Mouse (Mus musculus) forebrain, postnatal 0 days (tissue): ENCODE data around the gene Dclk1. TPM values are rescaled to one million over a fixed set of nuclear protein-coding genes. Genes with fewer than 3 reads are reported as not detected.

ENCODE experiments used
- ATAC-seq: fragments of 200-750 bp; cut with Nextera tagmentation; 2 replicates; pipeline ENCODE4 v1.8.0; 2017; ENCODE audit warnings: mild to moderate bottlenecking, moderate library complexity
- DNase-seq: peaks from one replicate; pipeline ENCODE4 v3.0.0-alpha.2; 2015
- H3K27ac ChIP-seq: fragments of 300-500 bp; sonication (generic); 2 replicates; pipeline ENCODE4 v1.5.1; 2014; ENCODE audit warnings: low read depth, mild to moderate bottlenecking, antibody characterized with exemption, low read length, moderate library complexity, mixed read lengths
- H3K27me3 ChIP-seq: fragments of 300-500 bp; sonication (generic); 2 replicates; pipeline ENCODE4 v1.6.1; 2014; ENCODE audit warnings: mild to moderate bottlenecking, low read length, mixed read lengths; ENCODE audit not compliant: insufficient read depth
- H3K36me3 ChIP-seq: fragments of 300-500 bp; sonication (generic); 2 replicates; pipeline ENCODE4 v1.6.1; 2014; ENCODE audit warnings: mild to moderate bottlenecking, moderate library complexity; ENCODE audit not compliant: insufficient read depth
- H3K4me1 ChIP-seq: fragments of 300-500 bp; sonication (generic); 2 replicates; pipeline ENCODE4 v1.6.1; 2014; ENCODE audit warnings: antibody characterized with exemption; ENCODE audit not compliant: insufficient read depth
- H3K4me2 ChIP-seq: fragments of 300-500 bp; sonication (generic); 2 replicates; pipeline ENCODE4 v1.6.1; 2014; ENCODE audit warnings: low read depth, mild to moderate bottlenecking, moderate library complexity
- H3K4me3 ChIP-seq: fragments of 300-500 bp; sonication (generic); 2 replicates; pipeline ENCODE4 v1.5.1; 2014; ENCODE audit warnings: low read depth, low read length, mixed read lengths
- H3K9ac ChIP-seq: fragments of 300-500 bp; sonication (generic); 2 replicates; pipeline ENCODE4 v1.6.1; 2014; ENCODE audit warnings: mild to moderate bottlenecking
- H3K9me3 ChIP-seq: fragments of 300-500 bp; sonication (generic); 2 replicates; pipeline ENCODE4 v1.6.1; 2016; ENCODE audit warnings: low read length
- CTCF ChIP-seq: sonication (generic); IDR thresholded peaks from 2 replicates; pipeline ENCODE4 v1.5.1; 2016; ENCODE audit warnings: antibody characterized with exemption, control low read depth, low read depth
- WGBS: fragments of 180-500 bp; shearing (Covaris S2); extraction: QIAGEN DNeasy Blood & Tissue Kit; methylation state at CpG from one replicate; pipeline ENCODE4 v1.1.7; 2014; 5-methylcytosine and 5-hydroxymethylcytosine counted together
- polyA plus RNA-seq: library from polyadenylated mRNA; unstranded; fragments of >200 nt; fragmentation: Nextera tagmentation; extraction: Ambion mirVana; gene quantifications from 2 replicates; pipeline ENCODE4 v1.2.1, GENCODE M21; 2015
- total RNA-seq: library from RNA; depleted of rRNA; stranded (reverse); fragments of >200 nt; gene quantifications from 2 replicates; pipeline ENCODE4 v1.2.3, GENCODE M21; 2014

The Dclk1 gene
- total and polyA plus RNA-seq, 2 experiments from 2014 or later, result 219 to 347 TPM

- DNase-seq, result no peak
- H3K9ac ChIP-seq, result no peak overlapping the region
- H3K9me3 ChIP-seq, result no peaks in the 10 kb centered on the region
- no peak overlapping the region for H3K27ac ChIP-seq
- peaks cover 37% of the 10 kb centered on the region for H3K36me3 ChIP-seq
- no peak overlapping the region for H3K4me2 ChIP-seq
- no peak overlapping the region for H3K4me3 ChIP-seq
- peaks cover 19% of the 10 kb centered on the region for H3K4me1 ChIP-seq
- 81% methylated on average over 2 of the region's 2 CpGs for WGBS
- ATAC-seq, result no peak
- TF ChIP-seq CTCF, result no peak
- no peaks in the 10 kb centered on the region for H3K27me3 ChIP-seq
These were observed 8.5 kb downstream of the Dclk1 start for GRCm38 (mm10) chr3:55250631-55251030.

DNA sequence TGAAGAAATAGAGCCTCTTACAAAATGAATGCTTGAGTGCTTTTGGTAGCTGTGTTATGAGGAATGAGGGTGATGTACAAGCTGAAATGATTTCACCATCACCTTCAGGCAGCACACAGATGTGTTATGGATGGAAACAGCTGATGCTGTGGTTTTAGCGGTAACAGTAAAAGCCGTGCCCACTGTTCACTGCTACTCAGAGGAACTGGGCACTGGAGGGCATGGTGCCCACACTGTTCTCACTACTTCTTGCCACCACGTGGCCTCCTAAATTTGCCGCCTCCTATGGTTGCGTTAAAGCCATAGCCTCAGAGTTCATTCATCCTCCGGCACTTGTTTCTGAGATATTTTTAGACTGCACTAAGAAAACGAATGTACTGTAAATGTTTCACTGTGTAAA, 18.0 kb downstream of the Dclk1 start:
- Histone ChIP-seq H3K9me3 (no peaks in the 10 kb centered on the region), H3K4me1 (0 out of 2 replicates have a peak, but pooled peaks cover 5% of the 10 kb centered on the region), H3K4me2 (no peak overlapping the region), H3K27ac (no peak overlapping the region), H3K4me3 (no peak overlapping the region), H3K9ac (no peak overlapping the region), H3K27me3 (no peaks in the 10 kb centered on the region), H3K36me3 (peaks cover 26% of the 10 kb centered on the region)
- TF ChIP-seq CTCF, result no peak
- WGBS, result 76% methylated on average over 7 of the region's 7 CpGs
- DNase-seq, result no peak
- no peak for ATAC-seq

DNA sequence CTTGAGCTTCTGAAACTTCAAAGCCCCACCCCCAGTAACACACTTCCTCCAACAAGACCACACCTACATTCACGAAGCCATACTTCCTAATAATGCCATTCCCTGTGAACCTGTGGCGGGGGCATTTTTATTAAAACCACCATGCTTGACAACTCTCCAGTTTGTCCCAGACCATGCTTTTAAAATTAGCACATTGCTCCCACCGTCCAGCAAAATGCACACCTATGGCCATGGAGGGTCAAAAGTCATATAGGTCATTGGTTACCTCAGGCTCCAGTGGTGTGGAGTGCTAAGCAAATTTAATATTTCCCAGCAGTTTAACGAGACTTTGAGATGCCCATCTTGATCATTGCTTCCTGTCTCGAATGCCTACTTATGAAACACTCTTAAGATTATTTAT, 23.9 kb downstream of the Dclk1 start:
- Histone ChIP-seq H3K4me3 (no peak overlapping the region), H3K4me2 (no peak overlapping the region), H3K36me3 (peaks cover 5% of the 10 kb centered on the region), H3K27me3 (no peaks in the 10 kb centered on the region), H3K9me3 (no peaks in the 10 kb centered on the region), H3K27ac (no peak overlapping the region), H3K9ac (no peak overlapping the region), H3K4me1 (no peaks in the 10 kb centered on the region)
- ATAC-seq (no peak), DNase-seq (no peak)
- no peak for TF ChIP-seq CTCF
- 92% methylated on average over 5 of the region's 5 CpGs for WGBS

DNA sequence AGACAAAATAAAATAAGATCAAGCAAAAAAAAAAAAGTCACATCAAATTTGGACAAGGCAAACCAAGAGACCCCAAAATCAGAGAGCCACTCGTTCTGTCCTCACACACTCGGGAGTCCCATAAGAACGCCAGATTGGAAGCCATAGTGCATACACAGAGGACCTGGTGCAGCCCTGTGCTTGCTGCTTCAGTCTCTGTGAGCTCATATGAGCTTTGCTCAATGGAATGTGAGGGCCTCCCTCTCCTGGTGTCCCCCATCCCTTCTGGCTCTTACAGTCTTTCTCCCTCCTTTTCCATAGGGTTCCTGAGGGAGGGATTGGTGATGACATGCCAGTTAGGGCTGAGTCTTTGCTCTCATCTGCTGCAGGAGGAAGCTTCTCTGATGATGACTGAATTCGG, 27.6 kb downstream of the Dclk1 start:
- Histone ChIP-seq H3K4me1 (no peaks in the 10 kb centered on the region), H3K36me3 (no peaks in the 10 kb centered on the region), H3K27me3 (no peaks in the 10 kb centered on the region), H3K4me2 (no peak overlapping the region), H3K27ac (no peak overlapping the region), H3K9ac (no peak overlapping the region), H3K4me3 (no peak overlapping the region), H3K9me3 (no peaks in the 10 kb centered on the region)
- no peak for DNase-seq
- WGBS, result 77% methylated on average over 4 of the region's 4 CpGs
- ATAC-seq, result no peak
- no peak for TF ChIP-seq CTCF

- H3K4me1 ChIP-seq, result no peaks in the 10 kb centered on the region
- ATAC-seq (no peak), DNase-seq (no peak)
- no peak for TF ChIP-seq CTCF
- no peaks in the 10 kb centered on the region for H3K27me3 ChIP-seq
- no peaks in the 10 kb centered on the region for H3K36me3 ChIP-seq
- no peak overlapping the region for H3K4me3 ChIP-seq
- no peaks in the 10 kb centered on the region for H3K9me3 ChIP-seq
- H3K9ac ChIP-seq, result no peak overlapping the region
- no peak overlapping the region for H3K27ac ChIP-seq
- no peak overlapping the region for H3K4me2 ChIP-seq
- WGBS, result 62% methylated on average over 3 of the region's 3 CpGs
These were observed 28.2 kb downstream of the Dclk1 start for GRCm38 (mm10) chr3:55270345-55270744.

GRCm38 (mm10) chr3:55270920-55271319, 28.8 kb downstream of the Dclk1 start:
- Histone ChIP-seq H3K4me2 (no peak overlapping the region), H3K27ac (no peak overlapping the region), H3K4me3 (no peak overlapping the region), H3K36me3 (no peaks in the 10 kb centered on the region), H3K9ac (no peak overlapping the region), H3K4me1 (no peaks in the 10 kb centered on the region), H3K27me3 (no peaks in the 10 kb centered on the region), H3K9me3 (no peaks in the 10 kb centered on the region)
- WGBS, result 37% methylated on average over 5 of the region's 5 CpGs
- no peak for DNase-seq
- TF ChIP-seq CTCF, result no peak
- peak; percentile 45; the same call in 1 of the 2 replicates for ATAC-seq

GRCm38 (mm10) chr3:55272536-55272935, 30.4 kb downstream of the Dclk1 start:
- Histone ChIP-seq H3K27me3 (no peaks in the 10 kb centered on the region), H3K9me3 (no peaks in the 10 kb centered on the region), H3K27ac (no peak overlapping the region), H3K36me3 (no peaks in the 10 kb centered on the region), H3K9ac (no peak overlapping the region), H3K4me3 (no peak overlapping the region), H3K4me1 (no peaks in the 10 kb centered on the region), H3K4me2 (no peak overlapping the region)
- DNase-seq (no peak), ATAC-seq (no peak)
- WGBS, result 94% methylated on average over 6 of the region's 6 CpGs
- TF ChIP-seq CTCF, result no peak

GRCm38 (mm10) chr3:55276446-55276845, 34.3 kb downstream of the Dclk1 start:
- no peaks in the 10 kb centered on the region for H3K36me3 ChIP-seq
- no peak overlapping the region for H3K9ac ChIP-seq
- no peaks in the 10 kb centered on the region for H3K27me3 ChIP-seq
- H3K4me1 ChIP-seq, result 0 out of 2 replicates have a peak, but pooled peaks cover 5% of the 10 kb centered on the region
- no peak overlapping the region for H3K27ac ChIP-seq
- peak; percentile 26 for TF ChIP-seq CTCF
- H3K4me3 ChIP-seq, result no peak overlapping the region
- H3K4me2 ChIP-seq, result no peak overlapping the region
- ATAC-seq (no peak), DNase-seq (no peak)
- 94% methylated on average over 3 of the region's 3 CpGs for WGBS
- H3K9me3 ChIP-seq, result no peaks in the 10 kb centered on the region
